Mouse (Mus musculus) R1 (cell line): ENCODE measurements at regions not wholly inside any gene's neighbourhood (a gene's known extent, or its start where the extent isn't known, plus 50 kb on each side); places are given as distances from the start of the nearest gene placed in this dataset.
"Not testable (repeated sequence)": the region's sequence is repeated elsewhere in the genome, so short reads cannot be mapped to it uniquely, and the experiment has no call there.

Experiments used
- DNase-seq: peaks from one replicate; pipeline ENCODE4 v3.0.0-alpha.2; 2018; ENCODE audit warnings: low read depth, low spot score

DNA sequence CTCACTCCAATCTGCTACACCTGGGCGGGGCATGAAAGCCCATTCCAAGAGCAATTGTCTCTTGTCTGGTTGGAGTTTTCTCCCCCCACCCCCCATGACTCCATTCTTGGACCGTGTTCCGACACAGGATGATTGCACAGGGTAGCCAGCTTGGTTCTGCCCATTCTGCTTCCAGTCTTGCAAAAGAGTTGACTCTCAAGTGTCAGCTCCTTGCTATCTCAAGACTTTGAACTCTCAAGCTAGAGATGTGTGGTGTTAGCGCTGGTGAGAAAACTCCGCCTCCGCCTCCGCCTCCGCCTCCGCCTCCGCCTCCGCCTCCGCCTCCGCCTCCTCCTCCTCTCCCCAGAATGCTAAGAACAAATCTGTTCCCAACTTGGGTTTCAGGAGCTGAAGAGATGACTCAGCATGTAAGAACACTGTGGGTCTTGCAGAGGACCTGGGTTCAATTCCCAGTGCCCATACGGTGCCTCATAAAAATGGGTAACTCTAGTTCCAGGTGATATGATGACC lies 135.1 kb downstream of the Bcat1 start:
- DNase-seq = peak; percentile 77

DNA sequence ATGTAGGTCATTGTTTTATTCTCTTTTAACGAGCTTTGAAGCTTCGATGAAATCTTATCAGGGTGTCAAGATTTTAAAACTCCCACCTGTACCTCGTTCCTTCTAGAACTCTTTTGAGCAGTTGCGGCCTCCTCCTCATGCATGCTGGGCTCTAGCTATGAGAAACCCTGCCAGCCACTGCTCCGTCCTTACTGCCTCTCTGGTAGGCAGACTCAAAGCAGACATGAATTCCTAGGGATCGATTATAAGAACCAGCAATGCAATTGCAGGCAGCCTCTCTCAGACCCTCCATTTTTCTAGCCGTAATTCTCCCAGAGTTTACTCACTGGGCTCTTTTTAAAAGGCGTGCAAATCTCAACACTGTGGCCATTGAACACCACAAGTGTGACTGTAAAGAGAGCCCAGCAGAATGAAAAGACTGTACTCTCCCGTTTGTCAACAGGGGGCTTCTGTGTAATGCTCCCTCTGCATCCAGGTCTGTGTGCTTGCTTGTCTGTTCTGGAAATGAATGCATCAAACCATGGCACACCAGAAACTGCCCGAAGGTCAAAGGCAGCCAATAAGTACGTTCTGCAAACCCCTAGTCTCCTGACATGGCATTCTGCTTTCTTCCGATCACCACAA lies 137.3 kb downstream of the Bcat1 start:
- no peak for DNase-seq

DNA sequence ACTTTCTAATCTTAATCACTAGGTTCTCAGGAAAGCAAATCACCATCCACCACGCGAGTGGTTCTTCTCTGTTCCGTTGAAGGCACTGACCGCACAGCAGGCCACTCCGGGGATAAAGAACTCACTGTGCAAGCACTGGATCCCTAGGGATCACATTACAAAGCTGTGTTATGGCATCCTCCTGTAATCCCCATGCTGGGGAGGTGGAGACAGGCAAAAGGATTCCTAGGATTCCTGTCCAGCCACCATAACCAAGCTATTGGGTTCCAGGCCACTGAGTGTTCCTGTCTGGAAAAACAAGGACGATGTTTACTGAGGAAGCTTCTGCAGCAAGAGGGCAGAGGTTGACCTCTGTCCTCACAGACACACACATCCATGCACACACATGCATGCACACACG lies 138.8 kb downstream of the Bcat1 start:
- DNase-seq = peak; percentile 72

DNA sequence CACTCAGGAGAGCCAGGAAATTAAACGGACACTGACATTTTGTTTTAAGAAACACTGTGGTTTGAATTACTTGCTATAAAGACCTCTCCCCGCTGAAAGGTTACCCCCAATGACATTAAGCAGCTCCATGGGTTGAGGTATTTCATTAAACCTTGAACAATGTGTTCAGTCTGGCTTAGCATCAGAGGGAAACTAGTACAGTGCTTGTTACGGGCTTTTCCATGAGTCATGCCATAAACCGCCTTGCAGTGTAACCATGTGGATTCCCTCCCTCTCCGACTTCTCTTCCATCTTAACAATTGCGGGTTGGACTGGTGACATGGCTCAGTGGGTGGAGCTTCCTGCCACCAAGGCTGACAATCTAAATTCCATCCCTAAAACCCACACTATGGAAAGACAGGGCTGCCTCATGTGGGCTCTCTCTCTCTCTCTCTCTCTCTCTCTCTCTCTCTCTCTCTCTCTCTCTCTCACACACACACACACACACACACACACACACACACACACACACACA lies 142.2 kb downstream of the Bcat1 start:
- peak; percentile 72 for DNase-seq

DNA sequence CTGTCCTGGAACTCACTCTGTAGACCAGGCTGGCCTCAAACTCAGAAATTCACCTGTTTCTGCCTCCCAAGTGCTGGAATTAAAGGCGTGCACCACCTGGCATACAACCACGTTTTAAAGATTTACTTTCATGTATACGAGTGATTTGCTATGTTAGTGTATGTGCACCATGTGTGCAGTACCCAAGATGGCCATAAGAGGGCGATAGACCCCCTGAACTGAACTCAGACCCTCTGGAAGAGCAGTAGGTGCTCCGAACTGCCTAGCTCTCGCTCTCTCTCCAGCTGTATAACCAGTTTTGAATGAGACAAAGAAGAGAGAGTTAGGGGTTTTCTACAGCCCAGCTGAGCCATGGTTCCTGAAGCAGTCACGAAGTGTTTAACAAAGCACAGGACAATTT lies 143.6 kb downstream of the Bcat1 start:
- DNase-seq = peak; percentile 85

DNA sequence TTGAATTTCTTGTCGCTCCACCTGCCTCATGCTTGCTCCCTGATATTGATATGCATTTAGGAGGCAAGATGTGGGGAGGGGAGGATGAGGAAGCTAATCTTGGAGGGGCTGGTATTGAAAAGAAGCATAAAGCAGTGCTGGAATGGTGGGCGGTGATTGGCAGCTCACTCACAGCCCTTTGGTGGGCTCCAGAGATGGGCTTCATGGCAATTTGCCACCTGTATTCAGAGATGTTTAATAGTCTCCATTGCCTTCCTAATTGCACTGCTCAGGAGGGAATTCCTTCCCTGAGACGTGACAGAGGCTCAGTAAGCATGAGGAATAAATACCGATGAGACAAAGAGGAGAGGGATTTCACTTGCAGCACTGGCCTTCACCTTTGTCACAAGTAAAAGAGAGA lies 146.0 kb downstream of the Bcat1 start:
- DNase-seq = no peak

DNA sequence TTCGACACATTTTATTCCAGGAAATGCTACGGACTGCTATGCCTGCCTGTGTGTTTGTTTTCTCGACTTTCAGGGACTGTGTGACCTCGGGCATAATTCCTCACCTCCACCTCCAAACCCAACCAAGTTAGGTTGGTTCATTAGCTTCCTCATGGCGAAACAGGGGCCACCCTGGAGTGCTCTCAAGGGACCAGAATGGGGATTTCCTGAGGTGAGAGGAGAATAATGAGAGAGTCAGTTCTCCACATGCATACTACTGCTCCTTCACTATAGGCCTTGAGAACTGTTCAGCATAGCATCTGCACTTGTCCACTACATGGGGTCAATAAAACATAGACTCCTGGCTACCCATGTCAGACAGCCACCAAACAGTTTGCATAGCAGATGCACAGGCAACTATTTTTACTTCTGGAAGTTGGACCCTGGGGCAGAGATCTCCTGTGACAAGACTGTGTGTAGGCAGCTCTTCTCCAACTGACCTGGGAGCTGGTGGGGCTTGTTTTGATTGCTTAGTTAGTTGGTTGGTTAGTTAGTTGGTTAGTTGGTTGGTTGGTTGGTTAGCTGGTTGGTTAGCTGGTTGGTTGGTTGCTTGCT lies 146.6 kb downstream of the Bcat1 start:
- no peak for DNase-seq

DNA sequence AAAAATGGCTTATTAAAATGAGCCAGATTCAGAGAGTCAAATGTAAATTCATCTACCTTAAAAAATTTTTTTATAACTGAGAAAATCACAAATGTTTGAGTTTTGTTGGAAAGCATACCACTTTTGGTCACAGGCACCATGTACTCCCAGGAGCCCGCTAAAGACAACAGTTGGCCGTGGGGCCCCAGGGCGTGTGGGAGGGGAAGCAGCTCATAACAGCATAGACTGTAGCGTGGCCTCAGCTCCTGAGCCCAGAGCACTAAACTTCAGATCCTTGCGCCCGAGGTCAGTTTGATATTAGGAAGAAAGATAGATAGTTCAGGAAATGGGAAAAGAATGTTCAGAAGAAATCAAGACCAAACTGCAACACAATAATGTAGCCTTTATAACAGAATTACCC lies 145.8 kb upstream of the Sox5 start:
- no peak for DNase-seq

DNA sequence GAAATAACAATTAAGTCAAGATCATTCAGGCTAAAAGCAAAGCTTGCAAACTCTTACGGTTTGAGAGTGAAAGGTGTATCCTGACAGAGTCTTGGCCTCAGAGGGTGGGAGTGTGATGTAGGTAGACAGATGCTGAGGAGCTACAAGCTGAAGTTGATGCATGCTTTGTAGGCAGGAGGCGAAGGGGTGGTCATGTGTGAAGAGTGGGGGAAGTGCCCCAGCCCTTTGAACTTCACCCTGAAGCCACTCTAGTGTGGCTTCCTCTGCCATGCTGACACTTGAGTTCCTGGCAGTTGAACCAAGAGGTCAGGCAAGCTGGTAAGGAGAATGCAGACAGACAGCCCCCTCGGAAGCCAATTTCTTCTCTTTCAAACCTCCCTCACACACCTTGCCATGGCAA lies 141.0 kb upstream of the Sox5 start:
- no peak for DNase-seq

DNA sequence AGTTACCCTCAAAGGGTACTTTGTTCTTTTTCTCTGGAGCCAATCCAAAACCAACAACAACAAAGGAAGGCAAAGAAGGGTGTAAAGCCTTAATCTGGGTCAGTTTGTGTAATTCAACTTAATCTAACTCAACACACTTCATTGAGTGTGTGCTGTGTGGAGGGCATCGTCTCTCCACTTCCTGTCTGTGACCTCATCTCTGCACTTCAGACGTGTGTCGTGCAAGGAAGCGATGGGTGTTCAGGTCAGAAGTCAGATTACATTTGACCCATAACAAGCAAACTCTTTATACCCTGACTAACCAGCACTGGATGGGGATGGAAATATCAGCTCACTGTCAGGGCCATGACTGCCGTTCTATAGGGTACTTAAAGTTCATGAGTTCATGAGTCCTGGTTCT lies 138.0 kb upstream of the Sox5 start:
- no peak for DNase-seq

DNA sequence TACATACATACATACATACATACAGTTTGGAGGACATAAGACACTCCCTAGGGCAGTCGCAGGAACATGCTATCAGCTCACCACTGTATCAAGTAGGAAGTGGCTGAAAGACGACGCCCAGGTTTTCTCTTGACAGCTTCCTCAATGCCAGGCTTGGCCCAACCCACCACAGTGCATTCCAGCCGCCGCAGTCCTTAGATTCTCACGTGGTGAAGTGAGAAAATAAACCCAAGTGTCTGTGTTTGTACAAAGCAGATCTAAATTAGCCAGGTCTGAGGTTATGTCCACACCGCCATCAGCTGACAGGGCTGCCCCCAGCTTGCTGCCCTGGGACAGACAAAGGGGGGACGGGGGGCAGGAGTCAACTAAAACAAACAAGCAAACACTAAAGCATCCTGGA lies 135.4 kb upstream of the Sox5 start:
- DNase-seq = peak; percentile 49

DNA sequence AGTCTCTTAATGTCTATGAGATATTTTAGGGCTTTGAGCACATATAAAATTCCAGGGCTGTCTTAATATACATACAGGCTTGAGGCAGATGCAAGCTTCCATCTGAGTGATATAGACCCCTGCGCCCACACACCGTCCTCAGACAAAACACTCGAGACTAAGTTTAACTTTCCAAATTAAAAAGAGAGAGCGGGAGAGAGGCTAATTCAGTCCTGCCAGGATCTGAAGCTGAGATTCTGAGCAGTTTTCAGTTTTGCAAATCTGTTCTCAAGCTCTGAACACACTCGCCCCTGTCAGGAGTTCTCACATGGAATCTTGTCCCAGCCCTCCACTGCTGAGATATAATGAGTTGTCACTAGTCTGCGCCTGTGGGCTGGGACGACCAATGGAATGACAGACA lies 130.0 kb upstream of the Sox5 start:
- DNase-seq = no peak

DNA sequence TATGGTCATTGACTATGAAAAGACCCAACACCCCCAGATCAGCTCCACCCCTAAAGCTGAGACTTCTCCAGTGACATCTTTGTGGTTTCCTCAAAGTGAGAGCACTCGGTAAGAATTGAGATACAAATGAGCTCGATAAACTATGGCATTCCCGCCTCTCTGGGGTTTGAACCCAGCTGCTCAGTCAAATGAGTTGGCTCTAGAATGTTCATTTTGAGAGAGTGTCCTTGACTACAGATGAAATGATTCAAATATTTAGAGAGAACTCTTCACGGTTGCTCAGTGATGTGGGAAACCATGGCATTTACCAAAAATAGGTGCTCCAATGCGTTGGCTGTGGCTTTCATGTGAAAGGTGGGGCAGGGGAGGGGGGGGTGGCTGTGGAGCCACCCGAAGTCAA lies 128.6 kb upstream of the Sox5 start:
- no peak for DNase-seq

DNA sequence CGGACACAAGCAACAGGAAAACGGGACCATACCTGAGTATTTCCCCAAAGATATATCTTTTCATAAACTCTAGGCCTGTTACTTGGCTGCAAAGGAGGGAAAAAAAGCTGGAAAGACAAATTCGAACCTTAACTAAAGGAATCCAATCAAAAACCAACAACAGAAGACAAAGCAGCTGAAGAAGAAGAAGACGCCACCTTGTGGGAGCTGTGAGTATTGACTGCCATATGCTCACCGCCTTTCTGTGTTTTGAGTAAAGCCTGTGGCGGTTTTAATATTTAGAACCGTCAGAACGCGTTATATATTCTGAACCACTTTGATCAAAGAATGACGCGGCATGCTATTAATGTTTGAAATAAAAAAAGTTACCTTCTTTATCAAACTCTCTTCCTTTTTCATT lies 126.9 kb upstream of the Sox5 start:
- peak; percentile 71 for DNase-seq

DNA sequence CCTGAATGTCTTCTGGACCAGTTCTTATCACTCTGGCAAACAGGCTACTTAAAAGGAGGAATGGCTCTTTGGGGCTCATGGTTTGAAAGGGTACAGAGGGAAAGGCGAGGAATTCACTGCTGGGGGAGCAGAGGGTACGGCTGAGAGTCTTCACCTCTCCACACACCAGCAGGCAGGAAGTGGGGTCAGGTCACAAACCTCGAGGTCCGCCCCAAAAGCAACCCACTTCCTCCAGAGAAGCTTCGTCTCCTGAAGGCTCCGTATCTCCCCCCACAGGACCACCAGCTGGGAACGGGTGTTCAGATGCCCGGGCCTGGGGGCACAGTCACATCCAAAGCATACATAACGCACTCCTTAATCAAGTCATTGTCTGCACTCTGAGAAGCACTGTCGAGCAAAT lies 121.4 kb upstream of the Sox5 start:
- DNase-seq = no peak

DNA sequence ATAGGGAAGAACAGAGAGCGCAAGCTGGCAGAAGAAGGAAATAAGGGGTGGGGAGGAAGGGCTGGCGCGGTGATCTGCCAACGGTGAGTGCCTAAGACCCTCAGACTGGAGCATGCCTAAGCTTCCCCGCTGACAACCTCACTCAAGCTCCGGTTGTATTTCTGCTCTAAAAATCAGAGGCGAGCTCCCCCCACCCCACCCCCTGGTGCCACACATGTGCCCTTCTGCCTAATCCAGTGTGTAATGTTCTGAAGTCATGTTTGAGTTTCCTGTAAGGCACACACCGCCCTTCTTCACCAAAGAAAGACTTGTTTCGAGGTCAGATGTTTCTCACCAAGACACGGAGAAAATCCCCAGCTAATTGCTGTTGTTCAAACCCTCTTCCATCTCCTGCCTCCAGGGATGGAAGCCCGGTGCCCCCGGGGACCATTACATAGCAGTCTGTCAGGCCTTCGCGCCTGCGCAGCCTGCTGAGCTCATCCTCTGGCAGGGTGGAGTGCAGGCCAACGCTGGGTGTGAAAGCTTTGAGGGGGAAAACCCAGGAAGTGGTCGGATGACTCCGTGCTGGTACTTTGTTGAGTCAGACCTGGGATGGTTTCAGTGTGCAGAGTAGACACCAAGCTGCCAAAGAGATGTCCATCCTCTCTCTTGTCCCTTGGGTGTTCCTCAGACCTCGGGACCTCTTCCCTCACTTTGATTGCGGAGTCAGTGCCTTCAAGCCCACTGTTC lies 120.7 kb upstream of the Sox5 start:
- DNase-seq = peak; percentile 23

DNA sequence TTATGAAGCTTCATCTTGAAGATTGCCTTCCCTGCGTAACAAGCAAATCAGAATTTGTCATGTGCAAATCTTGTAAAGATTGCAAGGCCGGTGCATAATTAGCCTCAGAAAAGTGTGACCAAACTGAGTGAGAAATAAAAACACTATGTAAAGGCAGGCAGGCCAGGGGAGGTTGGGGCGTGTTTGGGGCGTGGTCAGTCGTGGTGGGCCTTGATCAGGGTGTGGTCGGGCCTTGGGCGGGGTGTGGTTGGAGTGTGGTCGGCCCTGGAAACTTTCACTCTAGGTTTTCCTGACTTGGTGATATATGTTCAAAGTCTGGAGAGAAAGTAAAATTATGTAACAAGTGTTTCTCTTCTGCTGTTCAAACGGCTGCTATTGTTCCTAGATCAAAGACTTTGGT lies 120.0 kb upstream of the Sox5 start:
- DNase-seq = peak; percentile 27

DNA sequence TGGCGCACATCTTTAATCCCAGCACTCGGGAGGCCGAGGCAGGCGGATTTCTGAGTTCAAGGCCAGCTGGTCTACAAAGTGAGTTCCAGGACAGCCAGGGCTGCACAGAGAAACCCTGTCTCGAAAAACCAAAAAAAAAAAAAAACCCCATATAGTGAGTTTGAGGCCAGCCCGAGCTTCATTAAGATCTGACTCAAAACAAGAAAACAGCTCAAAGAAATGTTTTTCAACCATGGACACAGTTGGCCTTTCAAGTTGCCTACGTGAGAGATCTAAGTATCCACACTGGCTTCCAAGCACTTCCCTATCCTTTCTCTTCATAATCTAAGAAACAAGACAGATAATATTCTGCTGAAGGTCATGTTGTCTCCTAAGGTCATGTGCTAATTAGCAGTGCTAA lies 119.1 kb upstream of the Sox5 start:
- DNase-seq = not testable (repeated sequence)

DNA sequence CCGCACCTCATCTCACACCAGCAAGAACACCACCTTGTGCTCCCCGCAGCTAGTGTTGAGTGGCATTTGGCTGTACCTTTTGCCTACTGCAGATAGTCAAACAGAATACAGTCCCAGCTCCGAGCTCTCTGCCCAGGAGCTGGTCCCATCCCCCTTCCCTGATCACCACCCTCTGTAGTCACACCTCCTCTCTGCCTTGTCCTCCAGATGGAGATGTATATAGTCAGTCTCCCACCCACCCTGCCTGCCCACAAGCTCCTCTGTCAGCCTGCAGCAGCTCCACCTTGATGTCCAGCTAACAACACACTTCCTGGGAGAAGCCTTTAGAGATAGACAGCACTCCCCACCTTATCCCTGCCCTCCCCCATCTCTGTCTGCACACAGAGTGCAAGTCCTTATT lies 115.7 kb upstream of the Sox5 start:
- no peak for DNase-seq

DNA sequence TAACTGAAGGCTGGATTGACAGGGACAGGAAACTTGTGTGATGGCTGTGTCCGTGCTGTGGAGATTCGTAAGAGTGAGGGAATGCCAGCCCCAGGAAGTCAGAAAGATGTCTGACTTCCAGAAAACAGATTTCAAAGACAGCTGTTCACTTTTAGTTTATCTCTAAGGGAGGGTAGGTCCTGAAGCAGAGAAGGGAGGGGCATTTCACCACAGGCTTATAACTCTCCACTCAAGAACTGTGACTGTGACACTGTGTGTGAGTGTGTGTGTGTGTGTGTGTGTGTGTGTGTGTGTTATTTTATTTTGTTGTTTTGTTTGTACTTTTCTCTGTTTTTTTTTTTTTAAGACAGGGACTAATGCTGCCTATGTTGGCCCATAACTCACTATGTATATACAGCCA lies 109.1 kb upstream of the Sox5 start:
- DNase-seq = no peak

DNA sequence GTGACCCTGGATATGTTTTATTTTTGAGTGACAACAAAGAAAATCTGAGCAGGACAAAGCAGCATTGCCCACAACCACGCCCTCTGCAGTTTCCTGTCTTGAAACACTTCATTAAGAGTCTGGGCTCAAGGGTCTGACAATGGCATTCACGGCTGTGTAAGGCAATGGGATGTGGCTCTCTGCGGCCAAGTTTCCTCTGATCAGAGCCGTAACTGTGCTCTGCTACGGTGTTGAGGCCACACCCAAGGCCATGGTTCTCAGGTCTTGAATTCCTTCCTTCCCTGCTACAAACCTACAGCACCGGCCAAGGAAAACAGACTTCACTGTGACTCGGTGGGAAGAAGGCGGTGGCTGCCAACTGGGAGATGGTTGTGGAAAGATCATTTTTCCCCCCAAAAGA lies 108.4 kb upstream of the Sox5 start:
- peak; percentile 71 for DNase-seq

DNA sequence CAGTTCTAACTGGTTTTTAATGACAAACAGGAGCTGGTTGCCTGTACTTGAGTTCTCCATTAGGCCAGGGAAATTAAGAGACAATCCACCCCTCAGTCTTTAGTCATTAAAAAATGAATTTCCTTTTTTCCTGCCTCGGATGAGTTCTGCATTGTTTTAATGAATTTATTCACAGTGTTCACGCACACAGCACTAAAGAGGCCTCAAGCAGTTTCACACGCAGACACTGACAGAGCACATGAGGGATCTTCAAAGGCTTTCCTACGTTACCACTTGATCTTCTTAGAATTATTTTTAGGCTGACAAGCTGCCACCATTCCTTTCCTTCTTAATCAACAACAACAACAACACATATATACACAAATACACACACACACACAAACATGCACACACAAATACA lies 101.3 kb upstream of the Sox5 start:
- no peak for DNase-seq

DNA sequence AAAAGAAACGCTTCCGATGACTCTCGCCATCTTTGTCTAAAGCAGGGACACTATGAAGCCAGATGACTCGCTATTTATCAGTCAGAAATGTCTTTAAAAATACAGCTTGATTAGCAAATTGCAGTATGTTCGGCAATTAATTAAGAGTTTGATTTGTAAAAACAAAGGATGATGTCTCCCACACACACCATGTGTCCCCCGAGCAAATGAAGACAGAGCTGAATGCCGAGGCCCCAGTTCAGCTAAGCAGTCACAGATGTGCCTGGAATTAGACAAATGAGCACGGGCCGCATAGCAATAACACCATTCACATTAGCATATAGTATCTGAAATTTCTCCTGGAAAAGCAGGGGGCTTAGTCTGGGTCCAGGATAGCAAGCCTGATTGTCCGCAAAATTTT lies 98.3 kb upstream of the Sox5 start:
- no peak for DNase-seq
